Mouse (Mus musculus): ENCODE results near the gene Nhlrc4.

The Nhlrc4 gene

GRCm38 (mm10) chr17:25944366-25945163 lies at the start of gene Nhlrc4, which contains the start of gene Pigq:
Gene Nhlrc4 (minus strand): TSS chr17:25944961.
Gene Pigq (minus strand): TSS chr17:25944936.
- no peak for DNase-seq

- no peak for DNase-seq
Measured at GRCm38 (mm10) chr17:25993489-25993888, 48.7 kb upstream of the Nhlrc4 start.

GRCm38 (mm10) chr17:25992274-25992673 lies 47.5 kb upstream of the Nhlrc4 start:
- DNase-seq = no peak

DNA sequence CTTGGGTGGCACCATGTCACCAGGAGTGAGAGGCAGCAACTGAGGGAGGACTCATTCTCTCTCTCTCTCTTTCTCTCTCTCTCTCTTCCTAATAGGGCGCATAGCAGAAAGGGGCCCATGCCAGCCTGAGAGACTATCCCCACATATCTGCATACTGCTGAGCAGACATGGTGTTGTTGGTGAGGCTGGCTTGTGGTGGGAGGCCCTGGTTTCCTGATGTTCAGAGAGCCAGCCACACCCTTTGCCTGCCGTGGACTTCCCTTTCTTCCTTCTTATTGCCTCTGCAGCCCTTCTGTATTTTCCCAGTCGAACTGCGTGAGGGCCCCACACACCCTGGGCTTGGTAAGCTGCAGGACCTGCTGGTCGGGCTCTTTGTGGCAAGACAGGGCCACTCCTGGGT lies 45.6 kb upstream of the Nhlrc4 start:
- no peak for DNase-seq

DNA sequence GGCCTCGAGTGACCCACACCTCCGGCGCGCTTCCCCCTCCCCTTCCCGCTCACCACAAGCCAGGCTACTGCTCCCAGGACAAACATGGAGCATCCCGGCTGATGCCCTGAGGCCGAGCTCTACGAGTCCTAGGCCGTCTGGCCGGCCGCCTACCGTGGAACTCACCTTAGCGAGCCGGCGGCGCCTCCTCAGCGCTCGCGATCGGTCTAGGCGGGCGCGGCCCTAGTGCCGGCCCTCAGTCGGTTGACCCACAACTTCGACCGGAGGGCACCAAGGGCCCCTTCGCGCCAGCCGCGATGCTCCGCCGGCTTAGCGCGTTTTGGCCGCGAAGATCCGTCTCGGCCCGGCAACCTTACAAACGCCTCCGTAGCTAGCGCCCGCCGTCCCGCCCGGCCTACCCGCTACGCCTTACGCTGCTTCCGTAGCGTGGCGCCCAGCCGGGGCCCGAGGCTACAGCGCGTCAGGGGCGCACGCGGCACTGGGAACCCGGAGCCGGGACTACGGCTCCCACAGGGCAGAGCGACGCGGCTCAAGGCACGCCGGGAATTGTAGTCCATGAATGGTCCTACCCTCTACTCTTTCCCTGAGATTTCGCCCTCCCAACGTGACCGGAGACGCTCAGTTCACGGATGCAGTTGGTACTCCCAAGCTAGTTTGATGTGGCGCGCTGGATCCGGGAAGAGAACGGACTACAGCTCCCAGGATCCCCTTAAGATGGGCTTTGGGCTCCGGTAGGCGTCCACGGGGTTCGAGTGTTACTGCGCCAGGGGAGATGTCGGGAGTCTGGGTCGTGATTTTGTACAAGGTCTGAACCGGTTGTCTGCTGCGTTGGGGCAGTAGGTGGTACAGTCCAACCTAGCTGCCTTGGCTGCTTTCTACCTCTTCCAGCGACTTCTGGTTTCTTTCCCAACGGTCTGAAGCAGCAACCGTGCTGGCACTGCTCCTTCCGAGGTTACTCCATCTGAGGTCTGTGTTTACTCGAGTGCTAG lies 40.8 kb upstream of the Nhlrc4 start, which contains the start of gene Capn15:
Capn15 (minus strand) TSS at position 491 of the 989 bp plus-strand sequence.
- DNase-seq = peak; percentile 92 to 95

GRCm38 (mm10) chr17:25984556-25985305 lies 40.0 kb upstream of the Nhlrc4 start:
- no peak for DNase-seq

- DNase-seq = no peak
Measured at GRCm38 (mm10) chr17:25984066-25984465, 39.3 kb upstream of the Nhlrc4 start.

DNA sequence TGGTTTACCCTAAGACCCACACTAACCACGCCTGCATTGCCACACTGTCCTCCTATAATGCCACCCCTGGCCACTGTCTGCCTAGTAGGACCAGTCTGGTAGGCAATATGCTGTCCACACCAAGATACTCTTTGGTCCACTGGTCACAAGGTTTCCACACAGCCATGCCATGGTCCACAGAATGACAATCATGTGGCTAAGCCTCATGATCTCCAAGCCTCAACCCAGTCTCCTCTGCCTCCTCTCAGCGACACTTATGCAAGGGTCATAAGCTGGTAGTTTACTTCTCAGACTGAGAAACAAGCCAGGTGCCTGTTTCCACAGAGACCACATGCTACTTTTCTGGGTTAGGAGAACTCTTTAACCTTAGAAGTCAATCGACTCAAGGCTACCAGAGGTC lies 38.2 kb upstream of the Nhlrc4 start:
- no peak for DNase-seq

DNA sequence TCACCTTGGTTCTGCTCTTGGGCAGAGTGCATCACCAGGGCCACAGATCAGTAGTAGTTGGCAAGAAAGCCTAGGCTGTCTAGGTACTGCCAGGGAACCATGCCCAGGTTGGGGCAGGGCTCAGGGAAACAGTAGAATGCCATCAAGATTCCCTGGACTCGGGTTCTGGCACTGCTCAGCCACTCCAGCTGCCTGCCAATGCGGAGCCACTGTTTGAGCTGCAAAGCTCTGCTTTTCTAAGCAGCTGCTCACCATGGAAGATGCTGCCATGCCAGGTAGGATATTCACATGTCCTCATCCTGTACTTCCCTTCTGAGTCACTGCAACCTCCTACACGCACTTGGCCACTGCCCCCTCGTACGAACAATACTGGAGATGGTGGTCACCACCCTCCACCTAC lies 36.1 kb upstream of the Nhlrc4 start:
- peak; percentile 69 to 73 for DNase-seq

- DNase-seq = peak in 1 of 2 experiments; percentile 9
Measured at GRCm38 (mm10) chr17:25979829-25980738, 35.3 kb upstream of the Nhlrc4 start.

DNA sequence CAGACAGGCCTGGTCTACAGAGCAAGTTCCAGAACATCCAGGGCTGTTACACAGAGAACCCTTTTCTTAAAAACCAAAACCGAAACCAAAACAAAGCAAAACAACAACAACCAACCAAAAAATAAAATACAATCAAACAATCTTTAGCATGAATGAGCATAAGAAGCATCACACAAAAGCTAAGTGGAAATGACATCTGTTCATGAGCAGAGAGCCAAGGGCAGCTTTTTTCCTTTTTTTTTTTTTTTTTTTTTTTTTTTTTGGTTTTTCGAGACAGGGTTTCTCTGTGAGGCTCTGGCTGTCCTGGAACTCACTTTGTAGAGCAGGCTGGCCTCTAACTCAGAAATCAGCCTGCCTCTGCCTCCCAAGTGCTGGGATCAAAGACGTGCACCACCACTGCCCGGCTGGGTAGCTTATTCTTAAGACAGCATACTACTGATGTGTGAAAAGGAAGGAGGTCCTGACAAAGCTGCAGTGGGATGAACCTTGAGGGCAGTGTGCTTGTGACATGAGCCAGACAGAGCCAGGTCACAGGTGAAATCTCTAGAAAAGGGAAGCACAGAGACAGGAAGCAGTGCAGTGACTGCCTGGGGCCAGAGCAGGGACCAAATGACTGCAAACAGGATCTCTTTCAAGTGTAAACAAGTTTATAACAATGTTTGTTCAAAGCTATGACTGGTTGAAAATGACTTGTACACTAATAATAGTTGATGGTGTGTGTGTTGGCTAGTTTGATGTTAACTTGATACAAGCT lies 26.4 kb upstream of the Nhlrc4 start:
- no peak for DNase-seq

- DNase-seq = peak in 1 of 2 experiments; percentile 46
Measured at GRCm38 (mm10) chr17:25970448-25970847, 25.7 kb upstream of the Nhlrc4 start.

GRCm38 (mm10) chr17:25968176-25968575 lies 23.4 kb upstream of the Nhlrc4 start:
- DNase-seq = no peak

- DNase-seq = peak in 1 of 2 experiments; percentile 55
Measured at GRCm38 (mm10) chr17:25967652-25968051, 22.9 kb upstream of the Nhlrc4 start.

- DNase-seq = peak in 1 of 2 experiments; percentile 50
Measured at GRCm38 (mm10) chr17:25964271-25964670, 19.5 kb upstream of the Nhlrc4 start.

DNA sequence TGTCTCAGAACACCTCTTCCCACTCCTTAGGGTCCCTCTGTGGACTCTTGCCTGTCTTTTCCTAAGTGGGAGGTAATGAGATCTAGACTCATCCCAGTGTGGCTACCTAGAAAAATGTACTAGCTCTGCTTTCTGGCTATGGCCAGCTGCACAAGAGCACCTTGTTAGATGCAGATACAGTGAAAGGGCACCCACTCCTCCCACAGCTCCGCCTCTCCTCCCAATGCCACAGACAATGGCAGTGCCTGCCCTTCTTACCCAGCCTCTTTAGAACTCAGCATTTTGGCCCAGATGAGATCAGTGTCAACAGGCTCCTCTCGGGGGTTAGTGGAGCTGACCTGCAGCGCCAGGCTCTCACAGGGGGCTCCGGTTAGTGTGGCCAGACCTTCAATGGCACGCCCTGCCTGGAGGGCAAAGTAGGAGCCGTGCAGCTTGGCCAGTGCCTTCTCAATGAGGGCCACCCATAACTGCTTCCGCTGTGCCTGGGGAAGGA lies 17.7 kb upstream of the Nhlrc4 start:
- no peak for DNase-seq

- DNase-seq = no peak
Measured at GRCm38 (mm10) chr17:25961566-25961965, 16.8 kb upstream of the Nhlrc4 start.

DNA sequence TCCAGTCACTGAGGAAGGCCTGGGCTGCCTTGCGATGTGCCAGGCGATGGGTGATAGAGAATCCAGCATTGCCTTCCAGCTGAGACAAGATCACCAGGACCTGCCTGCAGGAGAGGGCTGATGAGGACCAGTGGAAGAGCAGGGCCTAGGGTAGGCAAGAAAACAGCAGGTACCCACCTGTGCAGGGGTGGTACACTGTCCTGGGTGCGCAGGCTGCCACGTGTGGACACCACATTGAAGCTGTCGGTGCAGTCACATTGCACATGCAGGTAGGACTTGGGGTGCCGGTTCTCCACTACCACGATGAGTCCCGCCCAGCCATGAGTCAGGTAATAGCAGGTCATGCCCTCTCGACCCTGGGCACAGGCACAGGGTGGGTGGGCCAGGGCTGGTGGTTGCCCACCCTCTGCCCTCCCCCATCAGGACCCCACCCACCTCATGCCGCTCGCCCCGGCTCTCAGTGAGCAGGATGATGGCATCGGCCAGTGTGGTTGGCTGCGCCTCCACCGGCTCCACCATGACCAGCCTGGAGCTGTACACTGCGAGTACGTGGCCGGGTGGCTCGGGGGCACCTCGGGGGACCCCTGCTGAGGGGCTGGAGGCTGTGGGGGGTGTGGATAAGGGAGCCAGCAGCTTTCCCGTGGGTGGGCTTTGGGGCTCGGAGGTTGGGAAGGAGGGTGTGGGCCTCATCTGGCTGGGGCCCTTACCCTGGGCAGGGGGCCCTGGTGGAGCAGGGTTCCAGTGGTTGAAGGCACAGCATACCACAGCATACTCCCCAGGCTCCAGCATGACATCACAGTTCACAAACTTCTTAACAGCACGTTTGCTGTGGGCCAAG lies 15.1 kb upstream of the Nhlrc4 start:
- DNase-seq = no peak

DNA sequence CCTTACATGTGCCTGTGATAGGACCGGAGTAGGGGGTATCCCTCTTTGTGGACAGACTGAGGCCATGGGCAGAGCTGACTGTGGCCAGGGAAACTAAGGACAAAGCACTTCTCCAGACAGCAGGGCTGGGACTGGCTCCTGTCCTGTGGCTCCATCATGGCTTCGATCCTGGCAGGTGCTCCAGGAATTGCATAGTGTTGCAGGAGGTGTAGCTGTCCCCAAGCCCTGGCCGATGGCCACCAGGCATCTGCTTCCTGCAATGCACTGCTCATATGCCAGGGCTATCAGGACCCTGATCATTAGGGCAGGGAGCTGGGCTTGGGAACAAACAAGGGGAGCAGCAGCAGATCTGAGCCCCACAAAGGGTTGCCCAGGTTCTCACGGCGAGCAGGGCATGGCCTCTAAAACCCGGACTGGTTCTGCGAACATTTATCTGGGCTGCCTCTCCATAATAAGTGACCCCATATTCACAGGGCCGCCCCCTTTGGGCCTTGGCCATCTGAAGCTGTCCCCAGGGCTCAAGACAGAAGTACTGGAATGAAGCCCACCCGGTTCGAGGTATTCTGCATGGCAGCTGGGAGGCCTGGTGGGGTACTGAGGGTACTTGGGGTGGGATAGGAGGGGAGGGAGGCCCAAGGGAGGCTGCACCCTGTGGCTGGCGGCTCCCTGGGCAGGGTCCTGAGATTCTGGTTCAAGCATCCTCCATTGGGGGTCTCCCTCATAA lies 14.2 kb upstream of the Nhlrc4 start:
- DNase-seq = peak; percentile 49 to 51

Data from cerebellum, postnatal 36 days (tissue).